Mouse (Mus musculus) skeletal muscle tissue, adult 2 months (tissue): ENCODE data around the gene Hagh.

Experiments
- DNase-seq: peaks from one replicate; pipeline ENCODE4 v3.0.0-alpha.2; 2012; ENCODE audit warnings: low read depth, low spot score

Hagh gene

DNA sequence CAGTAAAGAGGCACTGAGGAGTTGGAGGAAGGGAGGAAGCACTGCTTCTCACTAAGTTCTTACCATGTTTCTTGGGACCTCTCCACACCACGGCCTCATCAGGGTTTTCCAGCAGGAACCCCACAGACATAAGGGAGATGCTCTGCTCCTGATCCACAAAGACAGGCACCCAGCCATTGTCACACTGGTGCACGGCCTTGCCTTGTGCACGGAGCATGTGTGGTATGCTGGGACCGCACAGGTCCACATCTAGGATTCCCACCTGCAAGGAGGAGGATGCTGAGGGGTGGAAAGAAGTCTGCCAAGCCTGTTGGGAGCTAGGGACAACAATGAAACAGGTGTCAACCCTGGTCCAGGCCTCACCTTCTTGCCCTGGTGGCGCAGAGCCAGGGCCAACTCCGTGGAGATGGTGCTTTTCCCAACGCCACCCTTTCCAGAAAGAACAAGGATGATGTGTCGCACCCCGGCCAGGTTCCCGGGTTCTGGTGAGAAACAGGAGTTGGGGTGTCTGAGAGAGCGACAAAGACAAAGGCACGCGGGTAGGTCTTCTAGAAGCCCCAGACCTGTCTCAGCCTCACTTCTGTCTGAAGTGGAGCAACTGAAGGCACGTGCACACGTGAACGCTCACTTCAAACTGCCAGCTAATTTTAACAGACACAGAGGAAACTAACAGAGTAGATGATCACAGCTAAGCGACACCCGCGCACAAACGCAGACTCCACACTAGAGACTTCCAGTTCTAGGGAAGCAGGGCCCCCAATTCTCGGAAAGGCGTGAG, 45.6 kb downstream of the Hagh start:
- DNase-seq: no peak

DNA sequence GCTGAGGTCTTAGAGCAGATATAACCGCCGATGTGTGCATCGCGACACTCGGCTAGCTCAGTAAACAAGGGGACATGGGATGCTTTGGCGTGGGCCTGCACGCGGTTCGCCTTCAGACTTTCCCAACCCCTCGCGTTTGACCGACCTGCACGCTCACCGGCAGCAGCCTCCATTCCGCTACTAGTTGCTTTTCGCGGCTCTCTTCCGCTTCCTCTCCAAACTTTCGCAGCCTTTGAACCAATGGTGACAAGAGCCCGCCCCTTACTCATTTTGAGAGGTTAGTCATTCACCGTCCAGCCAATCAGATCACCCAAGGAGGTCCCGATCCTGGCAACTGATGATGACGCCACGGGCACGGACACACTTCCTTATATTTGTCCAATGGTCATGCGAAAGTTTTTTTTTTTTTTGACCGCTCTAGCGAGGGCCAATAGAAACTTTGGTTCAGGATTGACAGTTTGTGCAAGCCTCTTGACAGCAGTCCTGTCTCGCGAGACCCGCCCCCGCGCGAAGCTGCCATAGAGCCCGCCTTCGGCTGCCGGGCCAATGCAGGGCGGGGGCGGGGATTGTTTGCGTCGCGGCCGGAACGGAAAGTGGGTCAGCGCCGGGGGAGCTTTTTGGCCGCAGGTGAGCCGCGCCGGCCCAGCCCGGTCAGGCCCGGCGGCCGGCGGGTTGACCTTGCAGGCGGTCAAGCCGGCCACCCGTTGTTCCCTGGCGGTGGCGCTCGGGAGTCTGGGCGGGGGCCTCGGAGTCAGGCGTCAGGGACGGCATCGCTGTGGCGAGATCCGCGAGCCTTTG, 46.4 kb downstream of the Hagh start, which contains the start of the genes Nubp2 and Spsb3:
Nubp2 (minus strand) TSS at position 216 of the 798 bp plus-strand sequence.
Spsb3 (plus strand) TSS at position 510 of the 798 bp plus-strand sequence.
- DNase-seq: peak; percentile 100

DNA sequence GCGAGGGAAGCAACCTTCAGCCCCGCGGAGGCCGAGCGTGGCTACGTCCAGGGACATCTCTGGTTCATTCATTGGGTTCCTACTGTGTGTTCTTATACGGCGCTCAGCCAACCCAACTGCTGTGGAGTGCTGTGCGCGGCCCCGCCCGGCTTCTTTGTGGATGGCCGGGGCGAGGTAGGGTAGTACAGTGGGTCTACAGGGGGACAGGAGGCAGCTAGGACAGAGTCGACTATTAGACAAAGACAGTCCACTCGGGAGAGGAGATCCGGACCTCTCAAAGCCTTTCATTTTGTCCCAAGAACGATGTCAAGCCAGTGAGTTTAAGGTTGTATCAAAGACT, 47.0 kb downstream of the Hagh start:
- no peak for DNase-seq

DNA sequence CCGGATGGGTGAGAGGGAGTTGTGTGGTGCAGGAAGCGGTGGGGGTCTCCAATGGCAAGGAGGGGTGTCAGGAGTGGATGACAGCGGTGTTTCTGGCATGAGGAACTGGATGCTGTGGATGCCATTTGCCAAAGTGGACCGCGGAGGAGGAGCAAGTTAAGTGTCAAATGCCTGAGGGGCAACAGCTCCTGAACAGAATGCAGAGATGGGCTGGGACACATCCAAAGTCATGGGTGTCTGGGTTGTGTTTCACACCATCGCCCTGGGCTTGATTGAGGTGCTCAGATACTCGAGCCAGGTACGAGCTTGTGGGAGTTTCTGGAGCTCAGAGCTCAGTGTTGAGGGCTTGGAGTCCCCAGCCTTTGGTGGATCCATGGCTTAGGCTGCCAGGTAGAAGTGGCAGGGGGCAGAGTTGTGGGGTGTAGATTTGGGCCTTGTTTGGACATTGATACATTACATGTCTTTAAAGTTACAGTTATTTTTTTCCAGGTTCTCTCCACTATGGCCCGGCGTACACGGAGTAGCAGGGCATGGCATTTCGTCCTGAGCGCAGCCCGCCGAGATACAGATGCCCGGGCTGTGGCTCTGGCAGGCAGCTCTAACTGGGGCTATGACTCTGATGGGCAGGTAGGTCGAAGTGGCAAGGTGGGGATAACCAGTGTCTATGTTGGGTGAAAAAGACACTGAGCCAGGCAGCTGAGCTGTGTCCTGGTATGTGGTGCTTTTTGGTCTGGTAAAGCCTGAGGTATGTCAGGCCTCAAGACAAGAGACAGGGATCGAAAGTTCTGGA, 47.5 kb downstream of the Hagh start:
- DNase-seq: no peak

DNA sequence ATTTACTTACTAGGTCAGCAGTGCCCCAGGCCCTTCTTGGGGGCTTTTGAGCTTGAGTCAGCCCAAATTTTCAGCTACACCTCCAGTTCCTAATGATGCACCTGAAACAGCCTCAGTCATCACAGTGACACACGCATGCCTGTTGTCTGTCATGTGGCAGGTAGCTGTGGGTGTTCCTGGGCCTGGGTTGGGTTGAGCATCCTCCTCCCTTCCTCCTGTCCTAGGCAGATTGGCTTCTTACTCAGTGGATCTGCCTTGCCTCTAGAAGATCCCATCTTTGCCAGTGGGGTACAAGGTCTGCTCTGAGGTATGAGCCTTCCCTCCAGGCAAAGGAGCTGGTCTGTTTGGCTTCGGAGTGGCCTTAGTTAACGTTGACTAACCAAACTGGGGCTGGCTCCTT, 48.9 kb downstream of the Hagh start:
- no peak for DNase-seq

DNA sequence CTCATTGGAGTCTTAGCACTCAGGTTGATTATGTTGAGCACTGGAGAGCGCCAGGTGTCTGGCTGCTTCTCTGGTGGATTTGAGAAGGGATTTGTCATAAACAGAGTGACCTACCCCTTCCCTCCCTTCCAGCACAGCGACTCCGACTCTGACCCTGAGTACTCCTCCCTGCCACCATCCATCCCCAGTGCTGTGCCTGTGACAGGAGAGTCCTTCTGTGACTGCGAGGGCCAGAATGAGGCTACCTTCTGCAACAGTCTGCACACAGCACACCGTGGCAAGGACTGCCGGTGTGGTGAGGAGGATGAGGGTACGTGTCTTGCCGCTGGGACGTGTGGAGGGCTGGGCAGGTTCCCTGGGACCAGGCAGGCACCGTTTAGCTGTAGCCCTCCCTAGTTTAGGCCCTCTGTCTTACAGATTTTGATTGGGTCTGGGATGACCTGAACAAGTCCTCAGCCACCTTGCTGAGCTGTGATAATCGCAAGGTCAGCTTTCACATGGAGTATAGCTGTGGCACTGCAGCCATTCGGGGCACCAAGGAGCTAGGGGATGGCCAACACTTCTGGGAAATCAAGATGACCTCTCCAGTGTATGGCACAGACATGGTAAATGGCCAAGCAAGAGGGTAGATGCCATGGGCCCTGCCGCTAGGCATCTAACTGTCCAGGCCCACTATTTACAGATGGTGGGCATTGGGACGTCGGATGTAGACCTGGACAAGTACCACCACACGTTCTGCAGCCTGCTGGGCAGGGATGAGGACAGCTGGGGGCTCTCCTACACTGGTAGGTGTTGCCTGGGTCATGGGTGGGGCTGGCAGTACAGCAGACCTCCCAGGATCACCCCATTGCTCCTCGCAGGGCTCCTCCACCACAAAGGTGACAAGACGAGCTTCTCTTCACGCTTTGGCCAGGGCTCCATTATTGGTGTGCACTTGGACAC, 50.5 kb downstream of the Hagh start:
- no peak for DNase-seq

DNA sequence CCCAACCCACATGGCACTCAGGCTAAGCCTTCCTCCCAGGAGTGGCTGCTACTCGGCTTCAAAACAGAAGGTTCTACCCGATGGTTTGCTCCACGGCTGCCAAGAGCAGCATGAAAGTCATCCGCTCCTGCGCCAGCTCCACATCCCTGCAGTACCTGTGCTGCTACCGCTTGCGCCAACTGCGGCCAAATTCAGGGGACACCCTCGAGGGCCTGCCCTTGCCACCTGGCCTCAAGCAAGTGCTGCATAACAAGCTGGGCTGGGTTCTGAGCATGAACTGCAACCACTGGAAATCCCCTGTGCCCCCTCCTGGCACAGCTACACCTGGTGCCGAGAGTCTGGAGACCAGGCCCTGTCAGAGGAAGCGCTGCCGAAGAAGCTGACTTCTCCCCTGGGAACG, 51.4 kb downstream of the Hagh start:
- DNase-seq: no peak

DNA sequence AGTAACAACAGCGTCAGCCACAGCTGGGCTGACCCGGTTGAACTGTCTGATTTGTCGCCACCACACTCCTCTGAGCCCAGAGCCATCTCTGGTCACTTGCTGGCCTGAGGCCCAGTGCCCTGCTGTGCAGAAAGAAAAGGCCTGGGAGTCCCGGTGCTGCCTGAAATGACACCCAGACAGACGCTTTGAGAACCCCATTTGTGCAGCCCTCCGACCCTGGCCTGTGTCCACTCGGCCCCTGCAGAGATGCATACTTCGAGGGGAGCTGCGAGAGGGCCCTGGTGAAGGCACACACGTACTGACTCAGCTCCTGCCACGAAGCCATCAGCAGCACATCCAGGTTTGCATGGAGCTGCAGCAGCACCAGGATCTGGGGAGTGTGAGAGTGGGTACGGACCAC, 52.8 kb downstream of the Hagh start:
- no peak for DNase-seq

DNA sequence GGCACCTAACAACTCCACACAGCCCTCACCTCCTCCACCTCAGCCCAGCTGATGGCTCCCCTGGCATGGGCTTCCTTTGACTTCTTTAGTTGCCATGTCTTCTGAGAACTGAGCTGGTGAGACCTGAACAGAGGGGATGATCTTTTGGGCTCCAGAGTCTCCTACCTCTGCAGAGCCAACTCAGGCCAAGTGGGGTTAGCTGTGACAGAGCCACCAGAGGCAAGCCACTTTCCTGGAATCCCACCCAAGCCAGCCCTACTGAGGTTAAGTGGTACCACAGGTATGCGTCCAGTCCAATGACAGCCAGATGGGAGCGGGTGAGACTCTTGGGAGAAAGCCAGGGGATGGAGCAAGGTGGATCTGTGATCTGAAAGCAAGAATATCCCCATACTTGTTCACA, 53.3 kb downstream of the Hagh start:
- no peak for DNase-seq

DNA sequence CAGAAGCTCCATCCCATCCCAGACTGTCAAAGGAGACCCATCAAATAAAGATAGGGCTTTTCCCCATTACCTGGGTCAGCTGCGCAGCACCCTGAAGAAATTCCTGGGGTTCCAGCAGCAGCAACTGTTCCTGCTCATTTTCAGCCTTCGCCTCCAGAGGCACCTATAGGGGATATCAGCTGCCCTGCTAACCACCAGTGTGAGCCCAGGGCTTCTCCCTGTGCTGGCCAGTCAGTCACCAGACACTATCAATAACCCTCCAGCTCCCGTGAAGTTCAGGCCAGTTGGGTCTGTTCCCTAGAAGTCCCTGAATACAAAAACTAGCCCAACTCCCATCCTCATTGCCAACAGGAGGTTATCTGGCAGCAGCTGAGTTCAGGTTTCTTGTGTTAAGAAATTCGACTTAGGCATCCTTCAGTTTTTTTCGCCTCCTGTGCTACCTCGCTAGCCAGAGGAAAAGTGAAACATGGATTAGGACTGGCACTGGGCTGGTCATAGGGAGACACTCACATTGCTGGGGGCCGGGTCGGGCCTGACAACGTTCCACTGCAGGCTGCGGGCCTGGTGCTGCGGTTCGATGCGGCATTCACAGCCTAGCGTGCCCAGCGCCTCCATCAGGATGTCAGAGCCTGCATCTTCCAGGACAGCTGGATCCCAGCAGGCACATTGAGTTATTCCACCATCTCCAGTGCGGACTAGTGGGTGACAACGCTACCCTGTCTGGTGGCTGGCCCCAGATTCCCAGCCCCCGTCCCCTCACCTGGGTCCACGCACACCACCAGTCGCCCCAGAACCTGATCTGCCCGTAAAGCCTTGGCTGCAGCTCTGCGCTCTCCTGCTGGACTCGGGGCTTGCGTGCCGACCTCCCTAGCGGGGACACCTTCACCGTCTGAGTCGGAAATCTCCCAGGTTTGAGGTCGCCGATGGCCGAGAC, 54.4 kb downstream of the Hagh start:
- no peak for DNase-seq

DNA sequence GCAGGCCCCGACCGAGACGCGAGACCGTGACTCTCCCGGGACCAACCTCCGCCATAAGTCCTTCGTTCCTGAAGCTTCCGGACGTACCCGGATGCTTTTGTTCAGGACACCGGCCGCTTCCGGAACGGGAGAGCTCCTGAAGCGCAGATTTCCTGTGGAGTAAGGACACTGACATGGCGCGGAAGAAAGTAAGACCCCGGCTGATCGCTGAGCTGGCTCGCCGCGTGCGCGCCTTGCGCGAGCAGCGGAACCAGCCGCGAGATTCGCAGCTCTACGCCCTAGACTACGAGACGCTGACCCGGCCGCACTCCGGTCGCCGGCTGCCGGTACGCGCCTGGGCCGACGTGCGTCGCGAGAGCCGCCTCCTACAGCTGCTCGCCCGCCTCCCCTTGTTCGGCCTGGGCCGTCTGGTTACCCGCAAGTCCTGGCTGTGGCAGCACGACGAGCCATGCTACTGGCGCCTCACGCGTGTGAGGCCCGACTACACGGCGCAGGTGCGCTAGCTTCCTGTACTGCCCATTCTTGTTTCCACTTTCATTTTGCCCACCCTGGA, 55.1 kb downstream of the Hagh start, which contains the start of the genes Eme2 and Mrps34:
Eme2 (minus strand) TSS at position 93 of the 553 bp plus-strand sequence.
Mrps34 (plus strand) TSS at position 122 of the 553 bp plus-strand sequence.
- DNase-seq: peak; percentile 78

DNA sequence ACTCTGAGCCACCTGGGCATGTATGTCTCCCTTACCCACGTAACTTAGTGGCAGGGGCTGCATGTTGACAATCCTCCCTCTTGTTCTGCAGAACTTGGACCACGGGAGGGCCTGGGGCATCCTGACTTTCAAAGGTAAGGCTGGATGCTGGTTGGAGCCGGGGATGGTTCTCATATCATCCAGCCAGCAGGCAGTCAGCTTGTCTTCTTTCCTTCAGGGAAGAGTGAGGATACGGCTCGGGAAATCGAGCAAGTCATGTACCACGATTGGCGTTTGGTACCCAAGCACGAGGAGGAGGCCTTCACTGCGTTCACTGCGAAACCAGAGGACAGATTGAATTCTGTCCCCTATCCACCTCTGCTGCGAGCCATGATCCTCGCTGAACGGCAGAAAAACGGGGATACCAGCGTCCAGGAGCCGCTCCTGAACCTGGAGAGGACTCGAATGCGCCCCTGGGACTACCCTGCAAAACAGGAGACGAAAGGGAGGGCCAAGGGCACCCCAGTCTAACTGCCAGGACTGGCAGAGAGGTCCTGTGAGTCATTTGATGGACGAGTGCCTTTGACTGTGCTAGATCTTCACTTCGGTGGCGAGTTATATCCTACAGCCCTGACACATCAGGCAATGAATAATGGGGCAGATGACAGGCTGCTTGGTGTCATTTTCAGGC, 55.8 kb downstream of the Hagh start:
- no peak for DNase-seq

DNA sequence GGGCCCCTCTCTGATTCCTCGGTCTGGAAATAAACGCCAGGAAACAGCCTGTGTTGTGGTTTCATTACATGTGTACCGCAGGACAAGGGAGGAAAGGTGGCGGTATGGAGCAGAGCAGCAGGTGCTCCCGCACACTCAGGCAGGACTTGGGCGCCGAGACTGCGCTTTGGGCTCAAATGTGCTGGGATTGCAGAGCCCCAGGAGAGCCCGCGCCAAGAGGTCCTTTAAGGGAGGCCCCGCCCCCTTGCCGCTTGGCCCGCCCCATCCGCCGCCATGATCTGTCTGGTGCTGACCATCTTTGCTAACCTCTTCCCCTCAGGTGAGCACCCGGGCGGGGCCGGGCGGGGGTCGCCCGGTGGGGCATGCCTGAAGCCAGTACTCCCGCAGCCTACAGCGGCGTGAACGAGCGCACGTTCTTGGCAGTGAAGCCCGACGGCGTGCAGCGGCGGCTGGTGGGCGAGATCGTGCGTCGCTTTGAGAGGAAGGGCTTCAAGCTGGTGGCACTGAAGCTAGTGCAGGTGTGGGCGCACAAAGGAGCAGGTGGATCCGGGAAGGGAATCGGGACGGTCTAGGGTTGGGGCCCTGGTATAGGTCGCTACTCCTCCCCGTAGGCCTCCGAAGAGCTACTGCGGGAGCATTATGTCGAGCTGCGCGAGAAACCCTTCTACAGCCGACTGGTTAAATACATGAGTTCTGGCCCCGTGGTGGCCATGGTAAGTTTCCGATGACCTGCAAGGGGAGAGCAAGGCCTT, 56.5 kb downstream of the Hagh start, which contains the start of gene Nme3:
Nme3 (plus strand) TSS at position 260 of the 752 bp plus-strand sequence.
- no peak for DNase-seq

DNA sequence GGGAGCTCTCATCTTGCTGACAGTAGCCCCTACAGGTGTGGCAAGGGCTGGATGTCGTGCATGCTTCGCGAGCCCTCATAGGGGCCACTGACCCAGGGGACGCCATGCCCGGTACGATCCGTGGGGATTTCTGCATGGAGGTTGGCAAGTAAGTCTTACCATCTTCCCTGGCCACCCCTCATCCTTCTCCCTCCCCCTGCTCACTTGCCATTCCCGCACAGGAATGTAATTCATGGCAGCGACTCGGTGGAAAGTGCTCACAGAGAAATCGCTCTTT, 57.0 kb downstream of the Hagh start:
- no peak for DNase-seq

DNA sequence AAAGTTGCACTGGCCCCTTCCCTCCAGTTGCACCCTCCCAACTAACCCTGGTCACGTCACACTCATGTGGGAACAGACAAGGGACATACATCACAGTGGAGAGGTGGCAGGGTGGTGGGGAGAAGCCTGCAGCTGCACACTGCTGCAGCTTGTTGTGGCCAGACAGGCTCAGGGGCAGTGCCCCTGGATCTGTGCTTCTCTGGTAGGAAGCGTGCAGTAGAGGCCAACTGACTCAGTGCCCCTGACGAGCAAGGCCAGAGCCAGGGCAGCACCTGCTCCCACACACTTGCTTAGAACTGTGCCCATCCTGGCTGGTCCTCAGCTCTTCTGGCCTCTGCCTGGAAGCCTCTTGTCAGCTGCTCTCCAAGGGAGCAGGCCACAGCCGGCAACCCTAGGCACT, 57.7 kb downstream of the Hagh start:
- DNase-seq: no peak

DNA sequence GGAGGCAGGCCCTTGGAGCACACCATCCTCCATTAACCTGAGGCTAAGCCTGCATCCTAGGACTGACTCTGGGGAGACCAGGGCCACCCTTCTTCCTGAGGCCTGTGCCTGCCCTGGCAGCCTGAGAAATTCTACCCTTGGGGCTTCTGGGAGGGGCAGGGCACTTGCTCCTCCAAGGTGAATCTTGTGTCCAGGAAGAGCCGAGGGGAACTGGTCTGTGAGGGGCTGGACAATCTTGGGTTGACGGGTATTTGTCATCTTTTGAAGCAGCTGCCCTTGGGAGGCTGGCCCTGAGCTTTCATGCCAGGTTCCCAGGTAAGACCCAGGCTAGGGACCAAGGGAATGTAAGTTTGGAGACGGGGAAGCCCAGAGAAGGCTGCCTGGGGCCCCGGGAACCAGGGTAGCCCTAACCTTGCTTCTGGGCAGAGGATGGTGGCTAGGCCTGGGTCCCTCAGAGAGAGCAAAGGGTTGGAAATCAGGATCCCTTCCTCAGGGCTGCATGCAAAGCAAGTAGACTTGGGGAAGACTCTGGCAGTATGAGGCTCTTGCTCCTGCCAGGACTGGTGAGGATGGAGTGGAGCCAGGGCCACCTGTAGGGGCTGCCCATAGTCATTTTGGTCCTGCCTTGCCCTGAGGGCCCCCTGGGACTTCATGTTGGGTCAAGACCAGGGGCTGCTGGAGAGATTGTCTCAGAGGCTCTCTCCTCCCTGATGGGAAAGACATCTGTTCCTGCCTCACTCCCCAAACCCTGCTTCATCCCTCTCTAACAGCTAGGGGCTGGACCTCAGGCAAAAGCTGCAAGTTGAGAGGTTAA, 58.3 kb downstream of the Hagh start:
- no peak for DNase-seq

DNA sequence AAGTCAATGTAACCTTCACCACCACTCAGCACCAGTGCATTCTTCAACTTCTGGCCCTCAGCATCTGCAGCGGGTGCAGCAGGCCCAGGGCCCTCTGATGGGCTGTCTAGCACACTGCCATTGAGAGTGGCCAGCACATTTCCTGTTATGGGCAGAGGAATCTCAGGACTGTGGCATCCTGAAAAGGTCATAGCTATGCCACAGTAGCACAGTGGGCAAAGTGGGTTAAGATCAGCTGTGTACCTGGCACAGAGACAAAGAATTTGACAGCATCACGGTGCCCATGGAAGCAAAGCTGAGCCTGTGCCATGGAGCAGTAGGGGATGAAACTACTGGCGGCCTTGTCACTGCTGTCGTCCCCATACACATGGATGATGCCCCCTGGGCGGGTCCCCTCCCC, 59.2 kb downstream of the Hagh start:
- no peak for DNase-seq
